Mouse (Mus musculus): ENCODE data around the gene Pde4b.

- TF ChIP-seq CTCF (conservative IDR thresholded peaks at IDR 0.05; ENCODE audit: low read length) (no peak), NANOG (IDR thresholded peaks at IDR 0.05; ENCODE audit: borderline replicate concordance, low read length) (no peak)
Observed at GRCm38 (mm10) chr4:102141241-102141640, 53.9 kb downstream of the Pde4b start.
